Mouse (Mus musculus): ENCODE data around the gene Fahd1.

GRCm38 (mm10) chr17:24812215-24812614 lies 37.9 kb downstream of the Fahd1 start:
- TF ChIP-seq CTCF (IDR thresholded peaks at IDR 0.05; ENCODE audit: extremely low read depth, insufficient read depth, low read length) = no peak
- no peak for TF ChIP-seq POLR2A (IDR thresholded peaks at IDR 0.05; ENCODE audit: extremely low read depth, insufficient read depth, low read length)

Measured in cortical plate, adult 2 months (tissue).